Mouse (Mus musculus) right cerebral cortex, postnatal 25 days (tissue): Measurements from ENCODE around the gene Vegfa.

Experiments
- DNase-seq: peaks from one replicate; pipeline ENCODE4 v3.0.0; 2022

Vegfa gene

GRCm38 (mm10) chr17:46025207-46025606 is 7.0 kb downstream of the Vegfa start:
- no peak for DNase-seq

- no peak for DNase-seq
These were observed 8.0 kb downstream of the Vegfa start for GRCm38 (mm10) chr17:46024192-46024591.

GRCm38 (mm10) chr17:46023572-46023971 is 8.6 kb downstream of the Vegfa start:
- DNase-seq = no peak

- no peak for DNase-seq
These were observed 9.2 kb downstream of the Vegfa start for GRCm38 (mm10) chr17:46022934-46023333.

- DNase-seq = no peak
These were observed 9.7 kb downstream of the Vegfa start for GRCm38 (mm10) chr17:46022427-46022826.

GRCm38 (mm10) chr17:46021760-46022159 is 10.4 kb downstream of the Vegfa start:
- DNase-seq = no peak

GRCm38 (mm10) chr17:46021173-46021572 is 11.0 kb downstream of the Vegfa start:
- DNase-seq = no peak

GRCm38 (mm10) chr17:46020579-46020978 is 11.6 kb downstream of the Vegfa start:
- DNase-seq = no peak

GRCm38 (mm10) chr17:46018736-46019004 is 13.5 kb downstream of the Vegfa start:
- DNase-seq = no peak

GRCm38 (mm10) chr17:46017946-46018735 is 14.0 kb downstream of the Vegfa start:
- no peak for DNase-seq

GRCm38 (mm10) chr17:46016617-46017016 is 15.6 kb downstream of the Vegfa start:
- no peak for DNase-seq

GRCm38 (mm10) chr17:46015967-46016366 is 16.2 kb downstream of the Vegfa start:
- no peak for DNase-seq

- no peak for DNase-seq
These were observed 17.2 kb downstream of the Vegfa start for GRCm38 (mm10) chr17:46014935-46015334.

- DNase-seq = no peak
These were observed 18.6 kb downstream of the Vegfa start for GRCm38 (mm10) chr17:46013549-46013948.

- DNase-seq = no peak
These were observed 20.0 kb downstream of the Vegfa start for GRCm38 (mm10) chr17:46012211-46012610.

GRCm38 (mm10) chr17:46010462-46010861 is 21.7 kb downstream of the Vegfa start:
- DNase-seq = no peak

GRCm38 (mm10) chr17:46009182-46009581 is 23.0 kb downstream of the Vegfa start:
- DNase-seq = no peak

- no peak for DNase-seq
These were observed 26.7 kb downstream of the Vegfa start for GRCm38 (mm10) chr17:46005458-46005857.

GRCm38 (mm10) chr17:46004482-46004881 is 27.7 kb downstream of the Vegfa start:
- no peak for DNase-seq

- no peak for DNase-seq
These were observed 28.3 kb downstream of the Vegfa start for GRCm38 (mm10) chr17:46003717-46004481.

- DNase-seq = no peak
These were observed 32.7 kb downstream of the Vegfa start for GRCm38 (mm10) chr17:45999366-45999940.

- DNase-seq = no peak
These were observed 33.8 kb downstream of the Vegfa start for GRCm38 (mm10) chr17:45998363-45998762.

GRCm38 (mm10) chr17:45996921-45997444 is 35.2 kb downstream of the Vegfa start:
- no peak for DNase-seq

GRCm38 (mm10) chr17:45994281-45994817 is 37.8 kb downstream of the Vegfa start:
- no peak for DNase-seq
